Mouse (Mus musculus): ENCODE results near the gene Dlx6. TPM values are rescaled to one million over a fixed set of nuclear protein-coding genes. Genes with fewer than 3 reads are reported as not detected.

Dlx6 gene
- polyA plus RNA-seq, 1 experiment = not detected

DNA sequence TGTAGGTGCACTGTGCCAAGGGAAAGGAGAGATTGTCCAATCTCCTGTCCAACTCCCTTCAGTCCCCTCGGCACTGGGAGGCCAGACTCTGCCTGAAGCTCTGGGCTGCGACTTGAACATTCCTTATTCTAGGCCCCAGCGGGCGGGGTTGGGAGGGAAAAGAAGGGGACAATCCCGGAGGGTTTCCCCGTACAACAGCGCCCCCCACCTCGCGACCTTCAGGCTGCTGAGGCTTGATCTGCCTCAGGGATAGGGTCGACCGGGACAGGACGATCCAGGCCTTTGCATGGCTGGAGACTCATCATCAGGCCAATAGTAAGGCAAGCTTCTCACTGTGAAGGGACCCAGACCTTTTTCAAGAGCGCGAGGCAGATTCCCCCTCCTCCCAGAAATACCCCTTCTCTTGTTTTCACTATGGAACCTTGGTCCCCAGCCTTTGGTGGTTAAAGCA is 15.7 kb downstream of the Dlx6 start:
- Histone ChIP-seq H3K4me3 (ENCODE audit: insufficient read depth, poor library complexity, severe bottlenecking) (no peak overlapping the region), H3K27me3 (ENCODE audit: control insufficient read depth, insufficient read depth, insufficient read length) (peaks cover 81% of the 10 kb centered on the region), H3ac (ENCODE audit: control insufficient read depth, insufficient read length, low read depth) (no peak overlapping the region), H3K79me3 (ENCODE audit: low read depth) (no peaks in the 10 kb centered on the region), H3K79me2 (ENCODE audit: control insufficient read depth, insufficient read depth) (no peaks in the 10 kb centered on the region), H3K36me3 (ENCODE audit: control insufficient read depth, insufficient read depth) (no peaks in the 10 kb centered on the region)
- no peak for TF ChIP-seq MAX (IDR thresholded peaks at IDR 0.05)
- no peak for TF ChIP-seq CTCF (IDR thresholded peaks at IDR 0.05; ENCODE audit: control insufficient read depth, insufficient read depth, insufficient read length)
- TF ChIP-seq CEBPB (IDR thresholded peaks at IDR 0.05; ENCODE audit: low read depth) = no peak
- no peak for TF ChIP-seq USF1 (IDR thresholded peaks at IDR 0.05; ENCODE audit: low read depth)
- TF ChIP-seq FOSL1 (IDR thresholded peaks at IDR 0.05; ENCODE audit: insufficient read depth, low read length, poor library complexity, severe bottlenecking) = no peak
- no peak for TF ChIP-seq MYOG (IDR thresholded peaks at IDR 0.05; ENCODE audit: control insufficient read depth, extremely low read depth, insufficient read length)
- no peak for TF ChIP-seq MYOD1 (IDR thresholded peaks at IDR 0.05; ENCODE audit: control insufficient read depth, insufficient read length, low read depth)

DNA sequence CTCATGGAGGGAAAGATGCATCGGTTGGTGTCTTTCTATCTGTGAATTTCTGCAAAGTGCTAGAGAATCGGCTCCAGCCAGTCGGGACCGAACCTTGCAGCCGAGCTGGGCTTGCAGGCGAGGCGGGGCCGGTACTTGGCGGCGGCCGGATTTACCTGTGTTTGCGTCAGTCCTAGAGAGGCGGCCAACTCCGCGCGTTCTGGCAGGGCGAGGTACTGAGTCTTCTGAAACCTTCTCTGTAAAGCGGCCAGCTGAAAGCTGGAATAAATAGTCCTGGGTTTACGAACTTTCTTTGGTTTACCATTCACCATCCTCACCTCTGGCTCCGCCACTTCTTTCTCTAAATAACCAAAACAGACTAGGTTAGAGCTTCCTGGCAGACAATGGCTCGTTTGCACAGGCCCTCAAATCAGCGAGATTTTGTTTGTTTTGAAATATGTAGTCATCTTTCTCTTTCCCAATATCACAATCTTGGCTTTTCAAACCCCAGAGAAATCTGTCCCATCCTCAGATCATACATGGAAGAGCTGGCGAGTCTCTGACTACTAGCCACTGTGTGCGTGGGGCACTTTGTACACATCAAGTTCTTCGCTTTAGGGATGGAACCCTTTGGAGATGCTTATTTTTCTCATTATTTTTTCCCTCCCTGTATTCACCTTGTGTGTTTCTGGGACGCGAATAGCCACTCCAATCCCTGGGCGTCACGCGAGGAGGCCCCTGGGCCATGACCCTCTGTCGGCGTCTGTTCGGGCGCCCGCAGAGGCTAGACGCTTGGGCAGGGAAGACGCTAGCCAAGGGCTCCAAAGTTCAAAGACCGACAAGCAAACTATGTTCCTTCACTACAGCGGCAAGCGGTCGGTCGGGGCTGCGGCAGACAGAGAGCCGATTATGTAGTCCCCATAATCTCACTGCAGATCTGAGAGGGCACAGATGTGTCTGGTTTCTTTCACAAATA is 16.5 kb downstream of the Dlx6 start:
- no peak overlapping the region for H3K4me3 ChIP-seq (ENCODE audit: insufficient read depth, poor library complexity, severe bottlenecking)
- H3K36me3 ChIP-seq (ENCODE audit: control insufficient read depth, insufficient read depth) = no peaks in the 10 kb centered on the region
- no peaks in the 10 kb centered on the region for H3K79me2 ChIP-seq (ENCODE audit: control insufficient read depth, insufficient read depth)
- no peak overlapping the region for H3ac ChIP-seq (ENCODE audit: control insufficient read depth, insufficient read length, low read depth)
- peaks cover 73% of the 10 kb centered on the region for H3K27me3 ChIP-seq (ENCODE audit: control insufficient read depth, insufficient read depth, insufficient read length)
- TF ChIP-seq MAX (IDR thresholded peaks at IDR 0.05) = no peak
- TF ChIP-seq MYOG (IDR thresholded peaks at IDR 0.05; ENCODE audit: control insufficient read depth, extremely low read depth, insufficient read length) = no peak
- TF ChIP-seq FOSL1 (IDR thresholded peaks at IDR 0.05; ENCODE audit: insufficient read depth, low read length, poor library complexity, severe bottlenecking) = no peak
- no peak for TF ChIP-seq MYOD1 (IDR thresholded peaks at IDR 0.05; ENCODE audit: control insufficient read depth, insufficient read length, low read depth)
- no peak for TF ChIP-seq CTCF (IDR thresholded peaks at IDR 0.05; ENCODE audit: control insufficient read depth, insufficient read depth, insufficient read length)
- TF ChIP-seq CEBPB (IDR thresholded peaks at IDR 0.05; ENCODE audit: low read depth) = no peak
- no peak for TF ChIP-seq USF1 (IDR thresholded peaks at IDR 0.05; ENCODE audit: low read depth)
- no peaks in the 10 kb centered on the region for H3K79me3 ChIP-seq (ENCODE audit: low read depth)

DNA sequence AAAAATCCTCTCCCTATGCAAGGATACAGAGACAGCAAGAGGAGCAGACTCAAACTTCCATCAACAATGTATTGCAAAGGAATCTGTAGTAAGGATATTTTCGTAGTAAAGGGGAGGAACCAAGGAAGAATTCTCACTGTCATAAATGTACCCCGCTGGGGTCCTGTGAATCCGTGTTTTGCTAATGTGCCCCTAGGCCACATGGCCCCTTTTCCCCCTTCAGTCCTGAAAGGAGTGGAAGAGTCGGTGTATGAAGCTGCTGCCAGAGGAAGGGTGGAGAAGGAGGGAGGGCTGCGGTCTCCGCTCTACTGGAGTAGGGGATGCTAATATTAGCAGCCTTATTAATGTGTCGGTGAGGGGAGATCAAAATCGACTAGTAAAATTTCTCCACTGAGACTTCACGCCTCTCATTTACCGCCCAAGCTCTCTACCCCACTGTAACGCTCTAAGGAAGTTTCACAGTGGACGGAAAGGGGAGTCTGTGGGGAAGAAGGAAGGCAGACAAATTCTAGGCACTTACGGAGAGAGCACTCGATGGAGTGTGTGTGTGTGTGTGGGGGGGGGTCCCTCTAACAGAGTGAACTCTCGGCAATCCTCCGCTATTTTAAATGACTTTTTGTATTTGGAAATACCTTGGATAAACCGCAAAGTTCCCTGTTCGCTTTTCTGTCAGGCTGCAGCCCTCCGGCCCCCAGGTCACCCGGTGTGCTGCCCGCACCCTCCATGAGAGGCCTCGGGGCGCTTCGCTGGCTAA is 17.4 kb downstream of the Dlx6 start:
- H3K27me3 ChIP-seq (ENCODE audit: control insufficient read depth, insufficient read depth, insufficient read length) = peaks cover 64% of the 10 kb centered on the region
- no peak for TF ChIP-seq FOSL1 (IDR thresholded peaks at IDR 0.05; ENCODE audit: insufficient read depth, low read length, poor library complexity, severe bottlenecking)
- TF ChIP-seq CTCF (IDR thresholded peaks at IDR 0.05; ENCODE audit: control insufficient read depth, insufficient read depth, insufficient read length) = no peak
- TF ChIP-seq CEBPB (IDR thresholded peaks at IDR 0.05; ENCODE audit: low read depth) = no peak
- TF ChIP-seq USF1 (IDR thresholded peaks at IDR 0.05; ENCODE audit: low read depth) = no peak
- no peak for TF ChIP-seq MYOD1 (IDR thresholded peaks at IDR 0.05; ENCODE audit: control insufficient read depth, insufficient read length, low read depth)

DNA sequence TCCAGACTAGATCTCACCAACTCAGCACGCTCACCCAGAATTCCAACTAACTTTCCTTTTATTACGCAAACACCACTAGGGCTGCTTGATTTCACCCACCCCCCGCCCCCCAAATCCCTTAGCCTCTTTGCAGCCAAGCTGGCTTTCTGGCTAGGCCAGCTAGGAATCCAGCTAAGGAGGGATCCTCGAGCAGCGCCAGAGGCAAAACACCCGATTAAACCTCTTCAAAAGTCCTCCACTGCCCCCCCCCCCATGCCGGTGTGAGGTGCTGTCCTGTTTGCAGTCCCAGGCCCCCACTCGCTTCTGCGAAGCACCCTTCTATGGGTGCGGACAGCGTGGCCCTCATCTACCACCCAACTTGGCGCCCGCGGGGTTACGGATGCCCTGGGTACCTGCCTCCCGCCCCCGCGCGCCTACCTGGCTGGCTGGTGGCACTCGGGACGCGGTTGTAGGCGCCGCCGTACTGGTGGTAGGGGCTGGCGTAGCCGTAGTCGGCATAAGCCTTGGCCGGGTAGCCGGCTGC is 18.0 kb downstream of the Dlx6 start:
- Histone ChIP-seq H3K4me3 (ENCODE audit: insufficient read depth, poor library complexity, severe bottlenecking) (no peak overlapping the region), H3ac (ENCODE audit: control insufficient read depth, insufficient read length, low read depth) (no peak overlapping the region), H3K27me3 (ENCODE audit: control insufficient read depth, insufficient read depth, insufficient read length) (peaks cover 58% of the 10 kb centered on the region), H3K36me3 (ENCODE audit: control insufficient read depth, insufficient read depth) (no peaks in the 10 kb centered on the region), H3K79me2 (ENCODE audit: control insufficient read depth, insufficient read depth) (no peaks in the 10 kb centered on the region), H3K79me3 (ENCODE audit: low read depth) (no peaks in the 10 kb centered on the region)
- TF ChIP-seq FOSL1 (IDR thresholded peaks at IDR 0.05; ENCODE audit: insufficient read depth, low read length, poor library complexity, severe bottlenecking) = no peak
- no peak for TF ChIP-seq MYOG (IDR thresholded peaks at IDR 0.05; ENCODE audit: control insufficient read depth, extremely low read depth, insufficient read length)
- no peak for TF ChIP-seq USF1 (IDR thresholded peaks at IDR 0.05; ENCODE audit: low read depth)
- no peak for TF ChIP-seq MAX (IDR thresholded peaks at IDR 0.05)

More for the DNA sequence above, 17.4 kb downstream of the Dlx6 start:
- Histone ChIP-seq H3K36me3 (ENCODE audit: control insufficient read depth, insufficient read depth) (no peaks in the 10 kb centered on the region), H3ac (ENCODE audit: control insufficient read depth, insufficient read length, low read depth) (no peak overlapping the region), H3K79me3 (ENCODE audit: low read depth) (no peaks in the 10 kb centered on the region), H3K4me3 (ENCODE audit: insufficient read depth, poor library complexity, severe bottlenecking) (no peak overlapping the region), H3K79me2 (ENCODE audit: control insufficient read depth, insufficient read depth) (no peaks in the 10 kb centered on the region)

DNA sequence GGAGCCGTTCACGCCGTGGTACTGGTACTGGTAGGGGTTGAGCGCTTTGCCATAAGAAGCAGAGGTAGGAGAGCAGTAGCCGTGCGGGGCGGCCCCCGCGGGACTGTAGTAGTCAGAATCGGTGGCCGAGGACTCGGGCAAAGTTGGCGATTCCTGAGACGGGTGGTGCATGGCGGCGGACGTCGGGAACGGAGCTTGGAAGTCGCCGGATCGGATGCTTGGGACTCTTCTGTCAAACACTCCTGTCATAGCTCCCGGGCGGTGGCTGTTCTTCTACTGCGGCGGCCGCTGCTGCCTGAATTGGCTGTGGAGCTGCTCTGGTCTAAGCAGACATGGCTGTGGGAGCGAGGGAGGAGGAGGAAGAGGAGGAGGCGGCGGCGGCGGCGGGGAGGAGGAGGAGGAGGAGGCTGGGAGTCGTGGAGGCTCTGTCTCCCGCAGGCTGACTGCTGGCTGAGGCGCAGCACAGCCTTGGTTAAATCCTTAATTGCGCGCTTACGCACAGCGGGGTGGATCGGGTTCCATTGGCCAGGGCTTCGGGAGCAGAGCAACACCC is 18.6 kb downstream of the Dlx6 start, which contains the start of gene Dlx5:
Gene Dlx5 (minus strand): TSS at position 448 of the 553 bp plus-strand sequence.
- Histone ChIP-seq H3K79me3 (ENCODE audit: low read depth) (no peaks in the 10 kb centered on the region), H3K4me3 (ENCODE audit: insufficient read depth, poor library complexity, severe bottlenecking) (no peak within 1 kb of the TSS), H3K36me3 (ENCODE audit: control insufficient read depth, insufficient read depth) (no peaks in the 10 kb centered on the region), H3K27me3 (ENCODE audit: control insufficient read depth, insufficient read depth, insufficient read length) (peaks cover 52% of the 10 kb centered on the region), H3K79me2 (ENCODE audit: control insufficient read depth, insufficient read depth) (no peaks in the 10 kb centered on the region), H3ac (ENCODE audit: control insufficient read depth, insufficient read length, low read depth) (no peak within 1 kb of the TSS)
- TF ChIP-seq USF1 (IDR thresholded peaks at IDR 0.05; ENCODE audit: low read depth) = no peak
- TF ChIP-seq CTCF (IDR thresholded peaks at IDR 0.05; ENCODE audit: control insufficient read depth, insufficient read depth, insufficient read length) = no peak
